Mouse (Mus musculus): ENCODE measurements around the gene Fezf2. TPM values are rescaled to one million over a fixed set of nuclear protein-coding genes. Genes with fewer than 3 reads are reported as not detected.

Gene Fezf2
- total RNA-seq, 2 experiments from 2014 or later: 41.0 to 45.7 TPM

DNA sequence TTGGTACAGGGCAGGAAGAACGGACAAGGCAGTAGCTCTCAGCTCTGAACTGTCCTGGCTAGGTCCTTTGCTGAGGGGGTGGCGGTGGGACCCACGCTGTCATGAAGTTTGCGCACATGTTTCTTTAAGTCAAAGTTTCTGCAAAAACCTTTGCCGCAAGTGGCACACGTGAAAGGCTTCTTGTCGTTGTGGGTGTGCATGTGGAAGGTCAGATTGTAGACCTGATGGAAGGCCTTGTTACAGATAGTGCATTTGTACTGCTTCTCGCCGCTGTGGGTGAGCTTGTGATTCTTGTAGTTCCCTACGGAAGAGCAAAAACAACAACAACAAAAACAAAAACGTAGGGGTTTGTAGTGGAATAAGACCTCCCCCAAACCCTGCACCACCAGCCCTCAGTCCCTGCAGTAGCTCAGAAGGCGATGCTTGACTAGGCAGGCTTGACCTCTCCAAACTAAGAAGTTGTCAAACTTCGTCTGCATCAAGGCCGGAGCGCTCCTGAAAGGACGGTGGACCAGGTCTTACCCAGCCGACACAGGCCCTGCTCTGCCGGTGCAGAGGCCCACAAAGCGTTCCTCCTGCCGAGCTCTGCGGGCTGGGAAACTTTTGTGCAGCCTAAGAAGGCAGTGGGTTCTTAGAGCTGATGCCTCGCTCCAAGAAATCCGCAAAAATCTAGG is 5.4 kb downstream of the Fezf2 start:
- no peak for DNase-seq

- no peak for DNase-seq
Measured at GRCm38 (mm10) chr14:12341789-12342457, 6.1 kb downstream of the Fezf2 start.

DNA sequence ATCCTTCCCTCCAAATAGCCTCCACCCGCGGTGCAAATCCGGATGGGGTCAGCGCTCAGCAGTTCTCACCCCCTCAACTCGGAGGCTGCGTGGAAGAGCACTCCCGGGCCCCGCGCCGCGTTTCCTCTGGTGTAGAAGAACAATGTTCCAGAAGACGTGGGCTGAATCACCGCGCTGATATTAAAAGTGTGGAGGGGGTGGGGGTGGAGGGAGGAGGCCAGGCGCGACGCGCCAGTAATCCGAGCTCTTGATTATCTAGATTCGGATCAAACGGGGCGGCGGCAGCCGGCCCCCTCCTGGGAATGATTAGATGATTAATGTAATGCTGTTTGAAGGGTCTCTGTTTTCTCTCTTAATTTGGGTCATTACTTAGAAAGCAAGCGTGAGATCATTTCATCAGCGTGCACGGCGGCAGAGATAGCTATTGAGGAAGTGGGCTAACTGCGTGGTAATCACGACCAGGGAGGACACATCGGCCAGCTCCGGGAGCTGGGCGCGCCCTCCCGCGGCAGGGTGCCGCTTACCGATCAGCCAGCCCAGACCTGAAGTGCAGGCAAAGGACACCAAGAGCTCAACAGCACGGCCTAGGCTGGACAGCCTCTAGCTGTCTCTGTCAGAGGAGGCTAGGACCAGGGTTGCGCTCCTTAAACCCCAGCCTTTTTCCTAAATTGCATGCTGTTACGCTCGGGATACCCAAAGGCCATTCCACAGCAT is 6.8 kb downstream of the Fezf2 start:
- DNase-seq: peak in 1 of 2 experiments; percentile 44

DNA sequence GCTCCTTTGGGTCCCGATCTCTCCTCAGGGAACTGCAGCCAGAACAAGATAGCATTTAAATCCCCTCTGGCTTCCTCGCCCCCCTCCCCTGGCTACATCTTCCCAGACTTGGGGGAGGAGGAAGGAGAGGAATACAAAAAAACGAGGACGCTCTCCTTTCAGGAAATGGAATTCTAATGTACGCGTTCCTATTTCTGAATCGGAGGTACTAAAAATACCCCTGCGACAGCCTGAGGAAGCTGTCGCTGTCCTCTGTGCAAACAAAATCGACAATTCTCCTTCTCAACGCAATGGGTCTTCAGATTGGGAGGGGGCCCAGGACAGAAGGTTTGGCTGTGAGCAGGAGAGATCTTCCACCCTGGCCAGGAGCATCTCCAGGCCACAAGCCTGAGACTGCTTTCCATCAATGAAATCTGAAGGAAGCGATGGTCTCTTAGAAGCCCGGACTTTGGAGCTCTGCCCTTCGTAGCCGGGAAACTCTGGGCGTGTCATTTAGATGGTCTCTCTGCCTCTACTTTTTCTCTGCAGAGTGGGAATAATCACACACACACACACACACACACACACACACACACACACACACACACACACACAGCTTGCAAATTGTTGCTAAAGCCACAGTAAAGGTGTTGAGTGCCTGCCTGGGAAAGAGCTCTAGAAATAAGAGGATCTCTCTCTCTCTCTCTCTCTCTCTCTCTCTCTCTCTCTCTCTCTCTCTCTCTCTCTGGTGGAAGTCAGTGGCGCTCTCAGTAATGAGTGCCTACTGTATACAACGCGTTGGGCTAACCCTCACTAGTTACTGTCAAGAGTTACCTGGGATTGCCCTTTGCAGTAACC is 7.5 kb downstream of the Fezf2 start:
- DNase-seq: no peak

- no peak for DNase-seq
Measured at GRCm38 (mm10) chr14:12338811-12339565, 9.0 kb downstream of the Fezf2 start.

- peak in 1 of 2 experiments; percentile 56 for DNase-seq
Measured at GRCm38 (mm10) chr14:12337998-12338809, 9.8 kb downstream of the Fezf2 start.

DNA sequence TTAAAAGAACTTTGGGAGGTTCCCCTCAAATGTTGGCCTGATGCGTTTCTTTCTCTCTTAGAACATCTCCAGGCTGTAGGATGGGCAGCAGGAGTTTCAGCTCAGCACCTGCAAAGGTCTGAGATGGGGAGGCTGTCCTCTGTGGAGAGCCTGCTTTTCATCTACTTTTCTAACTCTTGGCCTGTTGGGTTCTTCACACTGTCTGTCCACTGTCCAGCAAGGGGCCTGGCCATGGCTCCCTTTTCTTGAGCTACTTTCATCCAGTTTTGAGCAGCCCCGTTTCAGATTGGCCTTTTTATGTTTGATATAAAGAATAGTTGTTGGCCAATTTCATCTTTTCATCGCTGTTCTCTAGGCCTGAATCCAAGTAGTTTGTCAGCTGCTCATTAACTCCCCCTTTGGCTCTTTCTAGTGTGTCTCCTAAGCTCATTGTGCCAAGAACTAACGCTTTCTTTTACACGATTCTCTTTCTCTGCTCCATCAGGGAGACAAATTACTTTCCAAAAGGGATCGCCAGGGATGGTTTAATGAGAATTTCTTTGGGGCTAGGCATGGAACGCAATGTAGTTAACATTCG is 10.5 kb downstream of the Fezf2 start:
- DNase-seq: no peak

- no peak for DNase-seq
Measured at GRCm38 (mm10) chr14:12334925-12335324, 13.1 kb downstream of the Fezf2 start.

- DNase-seq: no peak
Measured at GRCm38 (mm10) chr14:12333622-12334021, 14.4 kb downstream of the Fezf2 start.

- no peak for DNase-seq
Measured at GRCm38 (mm10) chr14:12303106-12303505, 44.9 kb downstream of the Fezf2 start.

DNA sequence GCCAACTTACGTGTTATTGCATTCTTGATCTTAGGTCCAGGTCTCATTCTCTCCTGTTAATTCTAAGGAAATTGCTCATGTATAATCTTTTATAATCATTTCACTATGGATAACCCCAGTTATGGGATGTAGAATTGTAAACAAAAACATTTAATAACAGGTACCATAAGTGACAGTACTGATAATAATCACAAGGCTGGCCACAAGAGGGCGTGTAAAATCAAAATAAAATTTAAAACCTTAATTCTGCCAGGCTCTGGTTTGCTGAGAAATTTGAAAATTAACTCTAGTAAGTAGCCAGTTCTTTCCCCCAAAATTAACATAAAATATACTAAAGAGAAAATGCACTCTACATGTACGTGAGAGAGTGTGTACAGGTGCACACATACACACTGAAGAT is 47.3 kb downstream of the Fezf2 start:
- peak in 1 of 2 experiments; percentile 13 for DNase-seq

- no peak for DNase-seq
Measured at GRCm38 (mm10) chr14:12300275-12300674, 47.7 kb downstream of the Fezf2 start.

DNA sequence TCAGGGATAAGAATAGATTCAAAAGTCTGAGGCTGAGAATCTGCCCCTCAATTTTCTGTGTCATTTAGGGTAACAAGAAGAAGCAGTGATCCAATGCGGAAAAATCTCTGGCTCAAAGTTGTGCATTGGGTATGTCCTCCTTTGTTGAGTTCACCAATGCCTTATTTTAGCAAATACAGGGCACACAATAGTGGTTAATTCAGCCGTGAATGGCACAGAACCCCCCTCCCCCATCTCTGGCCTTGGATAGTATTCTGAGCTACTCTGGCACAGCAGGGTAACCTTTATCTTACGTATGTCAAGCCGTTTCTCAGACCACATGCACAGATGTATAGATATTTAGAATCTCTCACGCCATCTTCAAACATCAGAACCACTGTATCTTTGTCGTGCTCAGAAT is 48.3 kb downstream of the Fezf2 start:
- DNase-seq: no peak

DNA sequence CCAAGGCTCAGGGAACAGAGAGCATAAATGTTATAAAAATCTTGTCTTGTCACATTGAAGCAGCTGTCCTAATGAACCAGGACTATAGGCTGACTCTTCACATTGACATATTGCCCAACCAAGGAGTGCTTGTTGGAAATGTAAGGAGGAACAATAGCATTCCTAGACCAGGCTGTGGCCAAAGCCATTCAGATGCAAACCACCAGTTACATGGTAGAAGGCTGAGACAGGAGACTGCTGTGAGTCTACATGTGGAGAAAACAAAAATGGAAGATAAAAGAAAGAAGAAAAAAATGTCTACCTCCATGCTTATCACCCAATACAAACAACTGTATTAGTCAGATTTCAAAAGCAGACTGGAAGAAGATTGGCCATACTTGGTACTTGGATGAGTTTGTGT is 48.8 kb downstream of the Fezf2 start:
- no peak for DNase-seq

DNA sequence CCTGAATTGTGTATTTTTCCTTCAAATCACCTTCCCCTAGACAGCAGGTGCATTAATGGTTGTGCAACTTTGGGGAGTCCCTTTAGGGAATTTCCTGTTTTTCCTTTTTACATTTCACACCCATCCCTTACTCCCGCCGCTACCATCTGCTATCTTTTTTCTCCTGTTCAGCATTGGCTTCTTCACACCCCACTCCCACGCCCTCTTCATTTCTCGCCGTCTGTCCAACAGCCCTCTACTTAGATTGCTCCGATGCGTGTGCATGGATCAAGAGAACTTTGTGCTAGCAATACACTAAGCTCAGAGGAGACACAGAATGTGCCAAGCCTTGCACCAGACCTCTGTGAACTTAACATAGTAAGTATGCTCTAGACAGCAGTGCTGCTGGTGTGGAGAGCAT is 51.6 kb downstream of the Fezf2 start:
- DNase-seq: peak; percentile 68 to 71

Other genes with a start within 250 kb of the Fezf2 start
- gene Gm49355, start 64.2 kb downstream of the Fezf2 start, total RNA-seq (2021): under 1 TPM in 1 of 2 experiments, not detected in 1; 0.22 TPM
- 10 to 100 TPM; 27.6 to 35.0 TPM for gene 3830406C13Rik, start 64.0 kb downstream of the Fezf2 start, total RNA-seq (2021)